Mouse (Mus musculus): ENCODE data around the gene Pik3r5. TPM values are rescaled to one million over a fixed set of nuclear protein-coding genes. Genes with fewer than 3 reads are reported as not detected.

Pik3r5 gene
- total RNA-seq, 2 experiments from 2014 or later, result 2.1 to 4.2 TPM

- intact Hi-C loops (cut with DNase I), result no loop called here
- no peak for DNase-seq (ENCODE audit: low spot score in 2 of 2)
Measured at GRCm38 (mm10) chr11:68442346-68442745, 10.4 kb downstream of the Pik3r5 start.

- intact Hi-C loops (cut with DNase I), result no loop called here
- DNase-seq (ENCODE audit: low spot score in 2 of 2), result no peak
Measured at GRCm38 (mm10) chr11:68442983-68443638, 11.2 kb downstream of the Pik3r5 start.

- intact Hi-C loops (cut with DNase I), result no loop called here
- DNase-seq (ENCODE audit: low spot score in 2 of 2), result no peak
Measured at GRCm38 (mm10) chr11:68445901-68446300, 14.0 kb downstream of the Pik3r5 start.

GRCm38 (mm10) chr11:68446547-68446946 lies 14.6 kb downstream of the Pik3r5 start:
- DNase-seq (ENCODE audit: low spot score in 2 of 2), result no peak
- intact Hi-C loops (cut with DNase I), result no loop called here

GRCm38 (mm10) chr11:68447242-68447641 lies 15.3 kb downstream of the Pik3r5 start:
- no peak for DNase-seq (ENCODE audit: low spot score in 2 of 2)
- intact Hi-C loops (cut with DNase I), result no loop called here

- intact Hi-C loops (cut with DNase I), result no loop called here
Measured at GRCm38 (mm10) chr11:68448356-68448755, 16.4 kb downstream of the Pik3r5 start.

GRCm38 (mm10) chr11:68451282-68451735 lies 19.4 kb downstream of the Pik3r5 start:
- DNase-seq (ENCODE audit: low spot score in 2 of 2), result no peak
- intact Hi-C loops (cut with DNase I), result no loop called here

More at GRCm38 (mm10) chr11:68448356-68448755, 16.4 kb downstream of the Pik3r5 start:
- DNase-seq (ENCODE audit: low spot score in 2 of 2), result no peak

- intact Hi-C loops (cut with DNase I), result no loop called here
- no peak for DNase-seq (ENCODE audit: low spot score in 2 of 2)
Measured at GRCm38 (mm10) chr11:68451747-68452405, 20.0 kb downstream of the Pik3r5 start.

GRCm38 (mm10) chr11:68452740-68453139 lies 20.8 kb downstream of the Pik3r5 start:
- DNase-seq (ENCODE audit: low spot score in 2 of 2), result no peak
- intact Hi-C loops (cut with DNase I), result no loop called here

- no peak for DNase-seq (ENCODE audit: low spot score in 2 of 2)
- intact Hi-C loops (cut with DNase I), result no loop called here
Measured at GRCm38 (mm10) chr11:68453301-68453700, 21.4 kb downstream of the Pik3r5 start.

GRCm38 (mm10) chr11:68458086-68458485 lies 26.2 kb downstream of the Pik3r5 start:
- DNase-seq (ENCODE audit: low spot score in 2 of 2), result no peak
- intact Hi-C loops (cut with DNase I), result no loop called here

GRCm38 (mm10) chr11:68459021-68459420 lies 27.1 kb downstream of the Pik3r5 start:
- DNase-seq (ENCODE audit: low spot score in 2 of 2), result no peak
- intact Hi-C loops (cut with DNase I), result no loop called here

- no peak for DNase-seq (ENCODE audit: low spot score in 2 of 2)
- intact Hi-C loops (cut with DNase I), result no loop called here
Measured at GRCm38 (mm10) chr11:68459486-68459885, 27.6 kb downstream of the Pik3r5 start.

- intact Hi-C loops (cut with DNase I), result no loop called here
- DNase-seq (ENCODE audit: low spot score in 2 of 2), result no peak
Measured at GRCm38 (mm10) chr11:68462716-68463115, 30.8 kb downstream of the Pik3r5 start.

GRCm38 (mm10) chr11:68464260-68464659 lies 32.3 kb downstream of the Pik3r5 start:
- DNase-seq (ENCODE audit: low spot score in 2 of 2), result no peak
- intact Hi-C loops (cut with DNase I), result no loop called here

- DNase-seq (ENCODE audit: low spot score in 2 of 2), result no peak
- intact Hi-C loops (cut with DNase I), result no loop called here
Measured at GRCm38 (mm10) chr11:68465090-68465489, 33.2 kb downstream of the Pik3r5 start.

- DNase-seq (ENCODE audit: low spot score in 2 of 2), result no peak
- intact Hi-C loops (cut with DNase I), result no loop called here
Measured at GRCm38 (mm10) chr11:68467441-68467840, 35.5 kb downstream of the Pik3r5 start.

- intact Hi-C loops (cut with DNase I), result no loop called here
- DNase-seq (ENCODE audit: low spot score in 2 of 2), result no peak
Measured at GRCm38 (mm10) chr11:68467962-68468612, 36.2 kb downstream of the Pik3r5 start.

GRCm38 (mm10) chr11:68468886-68469285 lies 37.0 kb downstream of the Pik3r5 start:
- no peak for DNase-seq (ENCODE audit: low spot score in 2 of 2)
- intact Hi-C loops (cut with DNase I), result no loop called here

- intact Hi-C loops (cut with DNase I), result loop anchor here (5.0 kb wide), 1 partner anchor 40 kb away; the partner anchor contains the start of gene Pik3r5
- DNase-seq (ENCODE audit: low spot score in 2 of 2), result no peak
Measured at GRCm38 (mm10) chr11:68472162-68472849, 40.4 kb downstream of the Pik3r5 start.
